In genomic region chr14:59549106-59549505, GRCm38 (mm10) we compare ENCODE assay signal across 8 mouse cellular contexts. TPM values are rescaled to one million over a fixed set of nuclear protein-coding genes. Genes with fewer than 3 reads are reported as not detected.
DNase-seq lines count a peak whose midpoint lies in the region; ATAC-seq and TF ChIP-seq lines count a peak whose summit lies in the region.

No protein-coding gene starts in this region.

- no peak overlapping the region for H3K9ac ChIP-seq in midbrain, postnatal 0 days (replicated peaks; ENCODE audit: low read length, poor library complexity, severe bottlenecking)
- no peak overlapping the region for H3K9ac ChIP-seq in hindbrain, embryonic 13.5 days
- no peak overlapping the region for H3K9ac ChIP-seq in forebrain, embryonic 11.5 days (ENCODE audit: low read length)

- 81% methylated on average over 6 of the region's 6 CpGs for WGBS in midbrain, embryonic 10.5 days
- WGBS in midbrain, postnatal 0 days: 68% methylated on average over 6 of the region's 6 CpGs
- WGBS in hindbrain, embryonic 13.5 days: 87% methylated on average over 6 of the region's 6 CpGs
- WGBS in forebrain, embryonic 11.5 days: 90% methylated on average over 6 of the region's 6 CpGs

- no peak overlapping the region for H3K4me3 ChIP-seq in midbrain, embryonic 10.5 days
- H3K4me3 ChIP-seq in midbrain, postnatal 0 days (ENCODE audit: low read depth, low read length): no peak overlapping the region
- no peak overlapping the region for H3K4me3 ChIP-seq in testis, adult 2 months (ENCODE audit: control insufficient read depth, low read depth, low read length)
- no peak overlapping the region for H3K4me3 ChIP-seq in hindbrain, embryonic 13.5 days
- H3K4me3 ChIP-seq in forebrain, embryonic 11.5 days (ENCODE audit: low read depth, low read length): no peak overlapping the region

- no peak for TF ChIP-seq CTCF in midbrain, postnatal 0 days (IDR thresholded peaks at IDR 0.05)
- no peak for TF ChIP-seq CTCF in testis, adult 2 months (IDR thresholded peaks at IDR 0.05; ENCODE audit: control insufficient read depth, insufficient read depth, insufficient replicate concordance, low read depth, low read length)

- TF ChIP-seq POLR2A in testis, adult 2 months (IDR thresholded peaks at IDR 0.05; ENCODE audit: control insufficient read depth, low read depth, low read length): no peak

- no peak for ATAC-seq in midbrain, postnatal 0 days (ENCODE audit: low FRiP score)
- no peak for ATAC-seq in hindbrain, embryonic 13.5 days (ENCODE audit: low FRiP score)
- ATAC-seq in forebrain, embryonic 11.5 days (replicated peaks; ENCODE audit: low FRiP score): no peak

- H3K4me1 ChIP-seq in midbrain, embryonic 10.5 days: peaks cover 24% of the 10 kb centered on the region
- H3K4me1 ChIP-seq in midbrain, postnatal 0 days (ENCODE audit: insufficient read depth, low read length): no peaks in the 10 kb centered on the region
- H3K4me1 ChIP-seq in testis, adult 2 months (ENCODE audit: control insufficient read depth, insufficient read depth, low read length): no peaks in the 10 kb centered on the region
- H3K4me1 ChIP-seq in hindbrain, embryonic 13.5 days (replicated peaks): peaks cover 3% of the 10 kb centered on the region; the same call in 1 of the 2 replicates
- H3K4me1 ChIP-seq in forebrain, embryonic 11.5 days (replicated peaks; ENCODE audit: control insufficient read depth, insufficient read depth, low read length): no peaks in the 10 kb centered on the region

- no peaks in the 10 kb centered on the region for H3K36me3 ChIP-seq in midbrain, embryonic 10.5 days
- H3K36me3 ChIP-seq in midbrain, postnatal 0 days (ENCODE audit: insufficient read depth, low read length): no peaks in the 10 kb centered on the region
- no peaks in the 10 kb centered on the region for H3K36me3 ChIP-seq in testis, adult 2 months (ENCODE audit: control insufficient read depth, insufficient read depth, low read length)
- peaks cover 4% of the 10 kb centered on the region; the same call in 1 of the 2 replicates for H3K36me3 ChIP-seq in hindbrain, embryonic 13.5 days
- no peaks in the 10 kb centered on the region for H3K36me3 ChIP-seq in forebrain, embryonic 11.5 days (ENCODE audit: control insufficient read depth, insufficient read depth, low read length)

- H3K9me3 ChIP-seq in midbrain, embryonic 10.5 days (replicated peaks): no peaks in the 10 kb centered on the region
- H3K9me3 ChIP-seq in midbrain, postnatal 0 days (ENCODE audit: low read length): no peaks in the 10 kb centered on the region
- no peaks in the 10 kb centered on the region for H3K9me3 ChIP-seq in hindbrain, embryonic 13.5 days
- no peaks in the 10 kb centered on the region for H3K9me3 ChIP-seq in forebrain, embryonic 11.5 days (ENCODE audit: control insufficient read depth, low read length)

- peak; percentile 34 to 43 for DNase-seq in cerebellum, adult 18-20 months
- no peak for DNase-seq in cerebellum, postnatal 4 days (ENCODE audit: low spot score in 2 of 2)
- no peak for DNase-seq in midbrain, embryonic 10.5 days (ENCODE audit: low spot score)
- no peak for DNase-seq in midbrain, postnatal 0 days (ENCODE audit: low spot score)
- DNase-seq in kidney, postnatal 25 days: peak; percentile 26 to 44
- DNase-seq in forebrain, embryonic 11.5 days (ENCODE audit: low spot score): no peak

- 0 out of 2 replicates have a peak overlapping the region, but pooled peaks have one; percentile 3 for H3K27ac ChIP-seq in midbrain, embryonic 10.5 days (replicated peaks)
- no peak overlapping the region for H3K27ac ChIP-seq in midbrain, postnatal 0 days (ENCODE audit: low read depth, low read length)
- H3K27ac ChIP-seq in testis, adult 2 months (ENCODE audit: control insufficient read depth, insufficient read depth, low read depth, low read length): peak overlapping the region; percentile 66
- no peak overlapping the region; the same call in 1 of the 2 replicates for H3K27ac ChIP-seq in hindbrain, embryonic 13.5 days
- H3K27ac ChIP-seq in forebrain, embryonic 11.5 days (ENCODE audit: low read depth, low read length): no peak overlapping the region

- no peaks in the 10 kb centered on the region for H3K27me3 ChIP-seq in midbrain, embryonic 10.5 days (ENCODE audit: low read depth, poor library complexity, severe bottlenecking)
- H3K27me3 ChIP-seq in midbrain, postnatal 0 days (ENCODE audit: insufficient read depth, low read length): no peaks in the 10 kb centered on the region
- no peaks in the 10 kb centered on the region for H3K27me3 ChIP-seq in testis, adult 2 months (ENCODE audit: control insufficient read depth, insufficient read depth, low read length)
- no peaks in the 10 kb centered on the region for H3K27me3 ChIP-seq in hindbrain, embryonic 13.5 days
- H3K27me3 ChIP-seq in forebrain, embryonic 11.5 days (ENCODE audit: control insufficient read depth, insufficient read depth, low read length): no peaks in the 10 kb centered on the region

- no peak overlapping the region for H3K4me2 ChIP-seq in midbrain, postnatal 0 days (ENCODE audit: low read depth, low read length, poor library complexity, severe bottlenecking)
- H3K4me2 ChIP-seq in hindbrain, embryonic 13.5 days: no peak overlapping the region
- H3K4me2 ChIP-seq in forebrain, embryonic 11.5 days (ENCODE audit: low read depth, low read length, severe bottlenecking): no peak overlapping the region

RNA-seq across cellular contexts. Expression of gene Cdadc1, which starts 48.7 kb away (rescaled TPM):
- 26.9 and 28.9 TPM in 2 replicates for polyA plus RNA-seq in midbrain, embryonic 10.5 days (2016; fragmentation: Nextera tagmentation; extraction: Ambion mirVana)
- 7.3 and 13.9 TPM in 2 replicates for total RNA-seq in midbrain, postnatal 0 days (2014; rRNA removed)
- 32.5 and 36.6 TPM in 2 replicates for polyA plus RNA-seq in midbrain, postnatal 0 days (2015; fragmentation: Nextera tagmentation; extraction: Ambion mirVana)
- polyA plus RNA-seq in testis, adult 2 months (2012; rRNA removed): 5.8 and 8.7 TPM in 2 replicates
- polyA plus RNA-seq in hindbrain, embryonic 13.5 days (2015; fragmentation: Nextera tagmentation; extraction: Ambion mirVana): 36.3 and 37.8 TPM in 2 replicates
- polyA plus RNA-seq in forebrain, embryonic 11.5 days (2014; fragmentation: Nextera tagmentation; extraction: Ambion mirVana): 25.6 and 26.2 TPM in 2 replicates

Comparison
In these comparisons a context has a peak if more than half of its experiments do, and no peak if none do; other contexts are left out.
1. DNase-seq: peak in cerebellum, adult 18-20 months (2 of 2) and kidney, postnatal 25 days (2 of 2); none in cerebellum, postnatal 4 days (0 of 2), midbrain, embryonic 10.5 days (single experiment), midbrain, postnatal 0 days (single experiment) and forebrain, embryonic 11.5 days (single experiment).
2. H3K27ac ChIP-seq: peak in midbrain, embryonic 10.5 days (single experiment) and testis, adult 2 months (single experiment); none in midbrain, postnatal 0 days (single experiment), hindbrain, embryonic 13.5 days (single experiment) and forebrain, embryonic 11.5 days (single experiment).